Mouse (Mus musculus) liver, postnatal 0 days (tissue): ENCODE data around the gene Erlin1. TPM values are rescaled to one million over a fixed set of nuclear protein-coding genes. Genes with fewer than 3 reads are reported as not detected.
A peak's percentile ranks its signal among the peaks of the same experiment; 100 is the strongest.

ENCODE experiments used
- ATAC-seq: fragments of 200-750 bp; cut with Nextera tagmentation; 2 replicates; pipeline ENCODE4 v1.8.0; 2017; ENCODE audit warnings: mild to moderate bottlenecking, moderate library complexity
- DNase-seq: peaks from one replicate; pipeline ENCODE4 v3.0.0-alpha.2; 2016
- H3K27ac ChIP-seq: fragments of 300-500 bp; sonication (generic); 2 replicates; pipeline ENCODE4 v1.5.1; 2014; ENCODE audit warnings: antibody characterized with exemption, moderate library complexity, mild to moderate bottlenecking, low read depth
- H3K27me3 ChIP-seq: fragments of 300-500 bp; sonication (generic); 2 replicates; pipeline ENCODE4 v1.6.1; 2014; ENCODE audit warnings: low read length, control low read depth, mixed read lengths; ENCODE audit not compliant: insufficient read depth
- H3K36me3 ChIP-seq: fragments of 300-500 bp; sonication (generic); replicated peaks from 2 replicates; pipeline ENCODE4 v1.6.1; 2014; ENCODE audit warnings: mild to moderate bottlenecking, control low read depth, low read length, moderate library complexity, mixed read lengths; ENCODE audit not compliant: insufficient read depth
- H3K4me1 ChIP-seq: fragments of 300-500 bp; sonication (generic); 2 replicates; pipeline ENCODE4 v1.6.1; 2014; ENCODE audit warnings: antibody characterized with exemption, mild to moderate bottlenecking, control low read depth; ENCODE audit not compliant: insufficient read depth
- H3K4me2 ChIP-seq: fragments of 300-500 bp; sonication (generic); 2 replicates; pipeline ENCODE4 v1.6.1; 2014; ENCODE audit warnings: low read depth, mild to moderate bottlenecking, low read length, moderate library complexity, mixed read lengths
- H3K4me3 ChIP-seq: fragments of 300-500 bp; sonication (generic); 2 replicates; pipeline ENCODE4 v1.5.1; 2014; ENCODE audit warnings: low read depth, low read length
- H3K9ac ChIP-seq: fragments of 300-500 bp; sonication (generic); replicated peaks from 2 replicates; pipeline ENCODE4 v1.6.1; 2014; ENCODE audit warnings: mild to moderate bottlenecking, moderate library complexity
- H3K9me3 ChIP-seq: fragments of 300-500 bp; sonication (generic); 2 replicates; pipeline ENCODE4 v1.6.1; 2016; ENCODE audit warnings: mild to moderate bottlenecking, control low read depth, low read length, mixed read lengths
- CTCF ChIP-seq: sonication (generic); IDR thresholded peaks from 2 replicates; pipeline ENCODE4 v1.5.1; 2016; ENCODE audit warnings: antibody characterized with exemption, low read depth
- EP300 ChIP-seq: IDR thresholded peaks from 2 replicates; pipeline ENCODE4 v1.6.1; 2016; ENCODE audit warnings: antibody characterized with exemption, low read depth, mild to moderate bottlenecking
- WGBS: fragments of 180-500 bp; shearing (Covaris S2); extraction: QIAGEN DNeasy Blood & Tissue Kit; methylation state at CpG from one replicate; pipeline ENCODE4 v1.1.7; 2014; ENCODE audit not compliant: insufficient replicate concordance; 5-methylcytosine and 5-hydroxymethylcytosine counted together
- polyA plus RNA-seq: library from polyadenylated mRNA; unstranded; fragments of >200 nt; fragmentation: Nextera tagmentation; extraction: Ambion mirVana; gene quantifications from 2 replicates; pipeline ENCODE4 v1.2.1, GENCODE M21; 2015

Erlin1 gene
- polyA plus RNA-seq, 1 experiment from 2014 or later = 13.8 TPM

GRCm38 (mm10) chr19:44028972-44029371, 40.6 kb downstream of the Erlin1 start, which contains the start of gene Cyp2c23:
Gene Cyp2c23, minus strand, starts transcription at chr19:44029208.
- ATAC-seq = peak; percentile 47; the same call in 1 of the 2 replicates
- 61% methylated on average over 8 of the region's 8 CpGs for WGBS
- Histone ChIP-seq H3K36me3 (no peaks in the 10 kb centered on the region), H3K4me2 (peak within 1 kb of the TSS; percentile 47; the same call in 1 of the 2 replicates), H3K4me1 (peaks cover 4% of the 10 kb centered on the region), H3K27me3 (no peaks in the 10 kb centered on the region), H3K9me3 (no peaks in the 10 kb centered on the region), H3K9ac (peak within 1 kb of the TSS; percentile 30), H3K27ac (peak within 1 kb of the TSS; percentile 51; the same call in 1 of the 2 replicates), H3K4me3 (peak within 1 kb of the TSS; percentile 26; the same call in 1 of the 2 replicates)
- no peak for TF ChIP-seq CTCF
- TF ChIP-seq EP300 = no peak
- peak; percentile 40 for DNase-seq

DNA sequence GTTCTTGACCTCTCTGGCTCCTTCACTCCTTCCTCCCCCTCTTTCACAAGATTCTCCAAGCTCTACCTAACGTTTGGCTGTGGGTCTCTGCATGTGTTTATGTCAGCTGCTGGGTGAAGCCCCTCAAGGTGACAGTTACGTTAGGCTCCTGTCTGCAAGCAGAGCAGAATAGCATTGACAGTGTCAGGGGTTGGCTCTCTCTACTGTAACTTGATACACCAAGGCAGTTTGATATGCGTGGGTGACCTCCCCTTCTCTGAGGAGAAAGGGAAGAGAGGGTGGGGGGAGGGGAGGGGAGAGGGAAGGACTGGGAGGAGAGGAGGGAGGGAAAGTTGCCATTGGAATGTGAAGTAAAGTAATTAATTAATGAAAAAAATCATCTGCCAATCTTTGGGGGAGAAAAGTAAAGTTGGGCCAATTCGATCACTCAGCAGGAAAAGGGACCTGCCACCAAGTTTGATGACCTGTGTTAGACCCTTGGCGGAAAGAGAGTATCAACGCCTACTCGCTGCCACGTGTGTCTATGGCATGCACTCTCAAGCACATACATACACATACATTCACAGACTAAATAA, 42.5 kb downstream of the Erlin1 start:
- DNase-seq (no peak), ATAC-seq (no peak)
- Histone ChIP-seq H3K27me3 (no peaks in the 10 kb centered on the region), H3K4me1 (peaks cover 4% of the 10 kb centered on the region), H3K36me3 (no peaks in the 10 kb centered on the region), H3K9ac (no peak overlapping the region), H3K27ac (no peak overlapping the region), H3K4me2 (no peak overlapping the region), H3K4me3 (no peak overlapping the region), H3K9me3 (no peaks in the 10 kb centered on the region)
- 65% methylated on average over 8 of the region's 8 CpGs for WGBS
- no peak for TF ChIP-seq CTCF
- TF ChIP-seq EP300 = no peak

- DNase-seq (no peak), ATAC-seq (no peak)
- 66% methylated on average over 13 of the region's 13 CpGs for WGBS
- no peaks in the 10 kb centered on the region for H3K9me3 ChIP-seq
- H3K27ac ChIP-seq = no peak overlapping the region
- H3K9ac ChIP-seq = no peak overlapping the region
- H3K4me2 ChIP-seq = no peak overlapping the region
- TF ChIP-seq CTCF (no peak), EP300 (no peak)
- H3K4me1 ChIP-seq = peaks cover 4% of the 10 kb centered on the region
- no peaks in the 10 kb centered on the region for H3K27me3 ChIP-seq
- H3K36me3 ChIP-seq = no peaks in the 10 kb centered on the region
- no peak overlapping the region for H3K4me3 ChIP-seq
Measured at GRCm38 (mm10) chr19:44024921-44025585, 44.5 kb downstream of the Erlin1 start.

DNA sequence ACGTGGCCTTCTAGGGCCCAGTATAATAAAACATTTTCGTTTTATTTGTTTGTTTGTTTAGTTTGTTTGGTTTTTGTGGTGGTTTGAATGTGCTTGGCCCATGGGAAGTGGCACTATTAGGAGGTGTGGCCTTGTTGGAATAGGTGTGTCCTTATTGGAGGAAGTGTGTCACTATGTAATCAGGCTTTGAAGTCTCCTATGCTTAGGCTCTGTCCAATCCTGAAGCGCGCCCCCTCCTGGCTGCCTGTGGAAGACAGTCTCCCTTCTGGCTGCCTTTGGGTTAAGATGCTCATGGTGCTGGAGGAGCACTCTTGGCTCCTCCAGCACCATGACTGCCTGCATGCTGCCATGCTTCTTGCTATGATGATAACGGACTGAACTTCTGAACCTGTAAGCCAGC, 46.5 kb downstream of the Erlin1 start:
- 64% methylated on average over 5 of the region's 5 CpGs for WGBS
- Histone ChIP-seq H3K27me3 (no peaks in the 10 kb centered on the region), H3K9ac (no peak overlapping the region), H3K4me1 (no peaks in the 10 kb centered on the region; the same call in 1 of the 2 replicates), H3K4me3 (no peak overlapping the region), H3K9me3 (no peaks in the 10 kb centered on the region), H3K27ac (no peak overlapping the region), H3K4me2 (no peak overlapping the region), H3K36me3 (no peaks in the 10 kb centered on the region)
- ATAC-seq (no peak), DNase-seq (no peak)
- TF ChIP-seq CTCF (peak; percentile 26; the same call in 1 of the 2 replicates), EP300 (no peak)

- ATAC-seq = peak; percentile 96
- Histone ChIP-seq H3K36me3 (no peaks in the 10 kb centered on the region), H3K4me3 (no peak overlapping the region), H3K9ac (no peak overlapping the region), H3K27ac (peak overlapping the region; percentile 44; the same call in 1 of the 2 replicates), H3K4me2 (no peak overlapping the region), H3K9me3 (no peaks in the 10 kb centered on the region), H3K27me3 (no peaks in the 10 kb centered on the region), H3K4me1 (no peaks in the 10 kb centered on the region; the same call in 1 of the 2 replicates)
- 53% methylated on average over 4 of the region's 4 CpGs for WGBS
- DNase-seq = peak; percentile 55
- TF ChIP-seq CTCF = no peak
- peak; percentile 89 for TF ChIP-seq EP300
Measured at GRCm38 (mm10) chr19:44021502-44021901, 48.1 kb downstream of the Erlin1 start.

GRCm38 (mm10) chr19:44019739-44020138, 49.8 kb downstream of the Erlin1 start:
- H3K36me3 ChIP-seq = no peaks in the 10 kb centered on the region
- 67% methylated on average over 7 of the region's 7 CpGs for WGBS
- H3K27me3 ChIP-seq = no peaks in the 10 kb centered on the region
- no peak overlapping the region for H3K4me2 ChIP-seq
- H3K4me1 ChIP-seq = no peaks in the 10 kb centered on the region; the same call in 1 of the 2 replicates
- H3K4me3 ChIP-seq = no peak overlapping the region
- DNase-seq (no peak), ATAC-seq (no peak)
- no peak overlapping the region for H3K27ac ChIP-seq
- TF ChIP-seq EP300 = no peak
- no peak for TF ChIP-seq CTCF
- no peak overlapping the region for H3K9ac ChIP-seq
- no peaks in the 10 kb centered on the region for H3K9me3 ChIP-seq
